Mouse (Mus musculus) limb, embryonic 14.5 days (tissue): Measurements from ENCODE around the gene Spock1. TPM values are rescaled to one million over a fixed set of nuclear protein-coding genes. Genes with fewer than 3 reads are reported as not detected.

ENCODE experiments used
- ATAC-seq: fragments of 200-750 bp; cut with Nextera tagmentation; 2 replicates; pipeline ENCODE4 v1.8.0; 2017; ENCODE audit warnings: low read depth, moderate number of reproducible peaks, moderate TSS enrichment; ENCODE audit not compliant: low FRiP score
- DNase-seq: peaks from one replicate; pipeline ENCODE4 v3.0.0-alpha.2; 2015; ENCODE audit warnings: low spot score
- H3K27ac ChIP-seq: fragments of 300-500 bp; sonication (generic); replicated peaks from 2 replicates; pipeline ENCODE4 v1.5.1; 2014; ENCODE audit warnings: low read depth, mild to moderate bottlenecking, low read length, moderate library complexity, mixed read lengths
- H3K27me3 ChIP-seq: fragments of 300-500 bp; sonication (generic); 2 replicates; pipeline ENCODE4 v1.6.1; 2014; ENCODE audit warnings: low read length, mixed read lengths; ENCODE audit not compliant: control insufficient read depth, insufficient read depth
- H3K36me3 ChIP-seq: fragments of 300-500 bp; sonication (generic); 2 replicates; pipeline ENCODE4 v1.6.1; 2014; ENCODE audit warnings: mild to moderate bottlenecking, low read length, moderate library complexity, mixed read lengths; ENCODE audit not compliant: control insufficient read depth, insufficient read depth
- H3K4me1 ChIP-seq: fragments of 300-500 bp; sonication (generic); 2 replicates; pipeline ENCODE4 v1.6.1; 2014; ENCODE audit warnings: antibody characterized with exemption, low read length, mixed read lengths; ENCODE audit not compliant: control insufficient read depth, insufficient read depth
- H3K4me2 ChIP-seq: fragments of 300-500 bp; sonication (generic); replicated peaks from 2 replicates; pipeline ENCODE4 v1.6.1; 2014; ENCODE audit warnings: low read depth, mild to moderate bottlenecking, low read length, moderate library complexity; ENCODE audit not compliant: severe bottlenecking
- H3K4me3 ChIP-seq: fragments of 300-500 bp; sonication (generic); replicated peaks from 2 replicates; pipeline ENCODE4 v1.5.1; 2014; ENCODE audit warnings: low read length
- H3K9ac ChIP-seq: fragments of 300-500 bp; sonication (generic); 2 replicates; pipeline ENCODE4 v1.6.1; 2014; ENCODE audit warnings: mild to moderate bottlenecking, low read depth, low read length, moderate library complexity; ENCODE audit not compliant: severe bottlenecking
- H3K9me3 ChIP-seq: fragments of 300-500 bp; sonication (generic); 2 replicates; pipeline ENCODE4 v1.6.1; 2016; ENCODE audit warnings: low read length; ENCODE audit not compliant: control insufficient read depth
- POLR2A ChIP-seq: fragments of 200-500 bp; IDR thresholded peaks from 2 replicates; pipeline ENCODE4 v1.8.0; 2012; ENCODE audit warnings: inconsistent platforms, mild to moderate bottlenecking, moderate library complexity, borderline replicate concordance; ENCODE audit not compliant: insufficient read depth, insufficient read length; ENCODE audit errors: extremely low read depth
- WGBS: fragments of 180-500 bp; shearing (Covaris S2); extraction: QIAGEN DNeasy Blood & Tissue Kit; methylation state at CpG from one replicate; pipeline ENCODE4 v1.1.7; 2014; 5-methylcytosine and 5-hydroxymethylcytosine counted together
- polyA plus RNA-seq, 2 experiments: library from polyadenylated mRNA; depleted of rRNA in 1 of 2; stranded (reverse) in 1 of 2; unstranded in 1 of 2; fragments of >200 nt; fragmentation: Nextera tagmentation in 1 of 2; extraction: Ambion mirVana in 1 of 2; gene quantifications; 2 replicates each; pipeline versions ENCODE4 v1.2.1 to v1.2.3; 2012 to 2014

Spock1 gene
- polyA plus RNA-seq, 2 experiments: 1.6 to 2.1 TPM

DNA sequence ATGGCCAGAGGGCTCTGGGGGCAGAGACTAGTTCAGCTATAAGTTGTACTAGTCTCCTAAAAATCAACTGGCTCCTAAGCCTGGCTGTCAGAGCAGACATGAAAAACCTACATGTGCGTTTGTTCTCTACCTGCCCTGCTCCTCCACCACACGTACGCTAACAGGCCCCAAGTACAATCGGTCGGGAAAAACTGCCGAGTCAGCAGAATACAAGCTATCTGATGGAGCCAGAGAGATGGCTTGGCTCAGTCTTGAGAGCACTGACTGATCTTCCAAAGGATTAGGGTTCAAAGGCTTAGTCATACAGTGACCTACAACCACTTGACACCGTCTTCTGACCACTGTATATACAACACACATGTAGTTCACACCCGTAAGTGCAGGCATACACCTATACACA lies 339.7 kb downstream of the Spock1 start:
- Histone ChIP-seq H3K36me3 (no peaks in the 10 kb centered on the region), H3K4me1 (no peaks in the 10 kb centered on the region), H3K4me2 (no peak overlapping the region), H3K9me3 (no peaks in the 10 kb centered on the region), H3K4me3 (no peak overlapping the region), H3K9ac (no peak overlapping the region), H3K27ac (no peak overlapping the region), H3K27me3 (no peaks in the 10 kb centered on the region)
- DNase-seq (no peak), ATAC-seq (no peak)
- no peak for TF ChIP-seq POLR2A
- 89% methylated on average over 8 of the region's 8 CpGs for WGBS

DNA sequence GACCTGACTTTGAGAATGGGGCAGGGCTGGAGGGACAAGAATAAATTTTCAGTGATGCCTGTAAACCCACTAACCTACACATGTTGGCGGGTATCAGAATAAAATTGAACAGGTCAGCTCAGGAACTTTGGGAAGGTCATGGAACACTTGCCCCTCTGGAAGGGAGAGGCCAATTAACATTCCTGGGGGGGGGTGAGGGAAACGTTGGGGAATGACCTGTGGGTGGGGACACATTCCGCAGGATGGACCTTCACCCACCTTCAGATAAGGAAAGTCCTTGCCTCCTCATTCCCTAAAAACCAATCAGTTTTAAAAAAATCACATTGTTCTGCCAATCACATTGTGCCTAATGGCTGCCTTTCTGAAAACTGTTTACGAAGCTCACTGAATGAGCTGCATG lies 352.9 kb downstream of the Spock1 start:
- Histone ChIP-seq H3K9ac (no peak overlapping the region), H3K4me3 (no peak overlapping the region), H3K27ac (no peak overlapping the region), H3K4me2 (no peak overlapping the region), H3K4me1 (no peaks in the 10 kb centered on the region), H3K9me3 (no peaks in the 10 kb centered on the region), H3K36me3 (no peaks in the 10 kb centered on the region), H3K27me3 (no peaks in the 10 kb centered on the region)
- TF ChIP-seq POLR2A: no peak
- ATAC-seq: no peak
- WGBS: 56% methylated on average over 3 of the region's 4 CpGs
- no peak for DNase-seq

DNA sequence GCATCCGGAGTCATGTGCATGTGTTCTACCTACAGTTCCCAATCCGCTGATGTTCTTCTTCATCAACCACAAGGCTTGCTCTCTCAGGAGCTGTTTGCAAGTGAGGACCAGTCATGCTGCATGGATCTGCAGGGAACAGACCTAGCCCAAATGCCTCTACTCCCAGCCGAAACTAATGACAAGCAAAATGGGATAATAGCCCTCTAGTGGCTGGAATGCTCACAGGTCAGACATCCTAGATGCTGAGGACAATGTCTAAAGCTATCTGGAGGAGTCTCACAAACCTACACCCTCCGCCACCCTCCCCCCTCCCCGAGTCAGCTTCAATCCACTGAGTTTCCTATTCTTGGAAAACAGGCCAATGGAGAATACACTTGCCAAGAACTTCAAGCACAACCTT lies 358.4 kb downstream of the Spock1 start:
- Histone ChIP-seq H3K4me3 (no peak overlapping the region), H3K9me3 (no peaks in the 10 kb centered on the region), H3K9ac (no peak overlapping the region), H3K4me2 (no peak overlapping the region), H3K4me1 (peaks cover 8% of the 10 kb centered on the region), H3K36me3 (no peaks in the 10 kb centered on the region), H3K27me3 (no peaks in the 10 kb centered on the region), H3K27ac (no peak overlapping the region)
- DNase-seq (peak; percentile 28), ATAC-seq (no peak)
- WGBS: 33% methylated on average over 5 of the region's 5 CpGs
- no peak for TF ChIP-seq POLR2A

DNA sequence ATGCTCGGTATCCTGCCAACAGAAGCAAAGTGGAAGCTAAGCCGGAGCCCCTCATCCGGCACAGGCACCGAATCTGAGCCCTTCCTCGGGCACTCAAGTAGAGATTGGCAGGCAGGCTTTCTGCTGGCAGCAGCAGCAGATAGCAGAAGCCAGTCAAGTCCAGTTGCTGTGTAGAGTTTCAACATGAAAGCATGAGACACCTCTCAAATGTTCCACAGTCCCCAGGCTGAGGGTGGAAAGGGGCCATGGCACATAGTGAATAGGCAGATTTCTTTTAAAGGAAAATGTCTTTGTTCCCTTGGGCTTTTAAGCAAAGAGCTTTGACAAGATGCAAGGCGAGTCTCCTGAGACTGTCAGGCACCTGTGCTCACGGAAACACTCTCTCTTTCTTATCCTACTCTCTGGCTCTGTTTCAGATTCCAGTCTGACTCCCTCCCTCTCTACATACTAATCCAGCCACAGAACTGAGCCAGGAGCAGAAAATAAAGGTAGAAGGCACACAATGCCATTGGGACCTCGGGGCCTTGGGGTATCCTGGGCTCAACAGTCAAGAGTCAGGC lies 371.1 kb downstream of the Spock1 start:
- no peaks in the 10 kb centered on the region for H3K4me1 ChIP-seq
- TF ChIP-seq POLR2A: no peak
- no peak overlapping the region for H3K27ac ChIP-seq
- no peaks in the 10 kb centered on the region for H3K27me3 ChIP-seq
- WGBS: 78% methylated on average over 8 of the region's 8 CpGs
- no peak overlapping the region for H3K4me2 ChIP-seq
- ATAC-seq (no peak), DNase-seq (no peak)
- H3K36me3 ChIP-seq: no peaks in the 10 kb centered on the region
- H3K9me3 ChIP-seq: no peaks in the 10 kb centered on the region
- H3K4me3 ChIP-seq: no peak overlapping the region
- no peak overlapping the region for H3K9ac ChIP-seq

DNA sequence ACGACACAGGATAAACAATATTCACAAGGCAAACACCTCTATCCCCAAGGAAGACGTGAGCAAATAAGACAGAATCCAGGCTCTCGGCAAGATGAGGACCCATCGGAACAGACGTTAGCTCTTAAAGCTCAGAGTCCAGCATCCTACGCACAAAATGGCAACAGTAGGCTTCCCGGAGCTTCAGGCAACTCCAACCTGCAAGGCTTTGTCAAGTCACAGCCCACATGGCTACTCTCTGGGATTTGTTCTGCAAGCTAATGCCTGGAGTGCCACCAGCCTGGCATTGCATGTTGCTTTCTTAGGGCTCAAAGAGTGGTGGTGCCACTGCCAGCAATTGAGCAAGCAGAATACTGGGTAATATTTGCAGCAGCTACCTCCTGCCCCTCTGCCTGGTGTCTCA lies 373.8 kb downstream of the Spock1 start:
- WGBS: 49% methylated on average over 7 of the region's 7 CpGs
- no peak overlapping the region for H3K9ac ChIP-seq
- no peaks in the 10 kb centered on the region for H3K4me1 ChIP-seq
- no peak overlapping the region for H3K4me3 ChIP-seq
- no peak overlapping the region for H3K4me2 ChIP-seq
- H3K27ac ChIP-seq: no peak overlapping the region
- ATAC-seq (no peak), DNase-seq (no peak)
- no peaks in the 10 kb centered on the region for H3K36me3 ChIP-seq
- TF ChIP-seq POLR2A: no peak
- H3K27me3 ChIP-seq: no peaks in the 10 kb centered on the region
- no peaks in the 10 kb centered on the region for H3K9me3 ChIP-seq

DNA sequence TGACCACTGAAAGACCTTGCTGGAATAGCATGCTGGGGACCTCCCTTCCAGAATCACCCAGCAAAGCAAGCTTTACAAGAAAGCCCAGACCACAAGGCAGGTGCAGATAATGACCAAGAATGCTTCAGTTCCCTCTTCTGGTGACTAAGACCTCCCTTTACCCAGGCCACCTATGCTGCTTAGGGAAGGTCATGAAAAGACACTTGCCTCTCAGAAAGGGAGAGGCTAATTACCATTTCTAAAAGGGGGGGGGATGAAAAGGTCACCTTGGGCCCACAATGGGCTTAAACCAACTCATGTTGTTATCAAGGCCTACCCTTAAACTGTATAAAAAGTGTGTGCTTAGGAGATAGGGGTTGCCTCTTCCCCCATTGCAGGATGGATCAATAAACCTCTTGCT lies 382.2 kb downstream of the Spock1 start:
- H3K4me2 ChIP-seq: no peak overlapping the region
- H3K9ac ChIP-seq: no peak overlapping the region
- no peaks in the 10 kb centered on the region for H3K9me3 ChIP-seq
- no peaks in the 10 kb centered on the region for H3K36me3 ChIP-seq
- H3K4me3 ChIP-seq: no peak overlapping the region
- DNase-seq: no peak
- H3K4me1 ChIP-seq: 0 out of 2 replicates have a peak, but pooled peaks cover 2% of the 10 kb centered on the region
- ATAC-seq: no peak
- no peak overlapping the region for H3K27ac ChIP-seq
- TF ChIP-seq POLR2A: no peak
- H3K27me3 ChIP-seq: no peaks in the 10 kb centered on the region
